Mouse (Mus musculus) embryonic facial prominence, embryonic 10.5 days (tissue): ENCODE measurements around the gene Gimap3. TPM values are rescaled to one million over a fixed set of nuclear protein-coding genes. Genes with fewer than 3 reads are reported as not detected.
A peak's percentile ranks its signal among the peaks of the same experiment; 100 is the strongest.

Experiments
- DNase-seq: peaks from one replicate; pipeline ENCODE4 v3.0.0-alpha.2; 2017; ENCODE audit warnings: low spot score
- H3K27ac ChIP-seq: fragments of 300-500 bp; sonication (generic); replicated peaks from 2 replicates; pipeline ENCODE4 v1.5.1; 2016; ENCODE audit warnings: mild to moderate bottlenecking
- H3K27me3 ChIP-seq: fragments of 300-500 bp; sonication (generic); replicated peaks from 2 replicates; pipeline ENCODE4 v1.6.1; 2016; ENCODE audit warnings: low read depth, mild to moderate bottlenecking; ENCODE audit not compliant: poor library complexity, severe bottlenecking
- H3K36me3 ChIP-seq: fragments of 300-500 bp; sonication (generic); replicated peaks from 2 replicates; pipeline ENCODE4 v1.6.1; 2016; ENCODE audit warnings: mild to moderate bottlenecking, moderate library complexity
- H3K4me1 ChIP-seq: fragments of 300-500 bp; sonication (generic); 2 replicates; pipeline ENCODE4 v1.6.1; 2016
- H3K4me3 ChIP-seq: fragments of 300-500 bp; sonication (generic); 2 replicates; pipeline ENCODE4 v1.5.1; 2016; ENCODE audit warnings: mild to moderate bottlenecking, moderate library complexity
- H3K9me3 ChIP-seq: fragments of 300-500 bp; sonication (generic); 2 replicates; pipeline ENCODE4 v1.6.1; 2016; ENCODE audit warnings: mild to moderate bottlenecking
- WGBS: fragments of 180-500 bp; shearing (Covaris S2); methylation state at CpG from one replicate; pipeline ENCODE4 v1.1.7; 2016; 5-methylcytosine and 5-hydroxymethylcytosine counted together
- polyA plus RNA-seq: library from polyadenylated mRNA; unstranded; fragments of >200 nt; fragmentation: Nextera tagmentation; extraction: Ambion mirVana; gene quantifications from 2 replicates; pipeline ENCODE4 v1.2.1, GENCODE M21; 2016

The Gimap3 gene
- polyA plus RNA-seq, 1 experiment from 2014 or later, result not detected

DNA sequence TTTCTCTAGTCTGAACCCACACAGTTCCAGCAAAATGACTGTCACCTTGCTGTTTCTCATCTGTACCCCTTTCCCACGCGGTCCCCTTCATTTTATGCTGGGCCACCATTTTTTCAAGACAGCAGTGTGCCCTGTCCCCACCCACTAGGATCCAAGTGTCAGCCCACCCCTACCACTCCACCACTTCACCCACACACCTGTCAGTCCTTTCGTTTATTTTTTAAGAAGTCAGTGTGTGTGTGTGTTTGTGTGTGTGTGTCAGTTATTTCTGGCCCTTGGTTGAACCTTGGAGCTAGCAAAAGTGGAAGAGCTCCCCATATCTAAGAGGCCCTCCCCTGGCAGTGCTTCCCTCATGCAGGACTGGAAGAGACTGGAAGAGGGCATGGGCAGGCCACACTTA is 1.7 kb downstream of the Gimap3 start:
- no peak overlapping the region for H3K4me3 ChIP-seq
- no peak overlapping the region for H3K27ac ChIP-seq
- 82% methylated on average over 3 of the region's 3 CpGs for WGBS
- DNase-seq, result no peak
- H3K27me3 ChIP-seq, result no peaks in the 10 kb centered on the region
- H3K36me3 ChIP-seq, result no peaks in the 10 kb centered on the region
- no peaks in the 10 kb centered on the region for H3K4me1 ChIP-seq
- peaks cover 8% of the 10 kb centered on the region for H3K9me3 ChIP-seq

DNA sequence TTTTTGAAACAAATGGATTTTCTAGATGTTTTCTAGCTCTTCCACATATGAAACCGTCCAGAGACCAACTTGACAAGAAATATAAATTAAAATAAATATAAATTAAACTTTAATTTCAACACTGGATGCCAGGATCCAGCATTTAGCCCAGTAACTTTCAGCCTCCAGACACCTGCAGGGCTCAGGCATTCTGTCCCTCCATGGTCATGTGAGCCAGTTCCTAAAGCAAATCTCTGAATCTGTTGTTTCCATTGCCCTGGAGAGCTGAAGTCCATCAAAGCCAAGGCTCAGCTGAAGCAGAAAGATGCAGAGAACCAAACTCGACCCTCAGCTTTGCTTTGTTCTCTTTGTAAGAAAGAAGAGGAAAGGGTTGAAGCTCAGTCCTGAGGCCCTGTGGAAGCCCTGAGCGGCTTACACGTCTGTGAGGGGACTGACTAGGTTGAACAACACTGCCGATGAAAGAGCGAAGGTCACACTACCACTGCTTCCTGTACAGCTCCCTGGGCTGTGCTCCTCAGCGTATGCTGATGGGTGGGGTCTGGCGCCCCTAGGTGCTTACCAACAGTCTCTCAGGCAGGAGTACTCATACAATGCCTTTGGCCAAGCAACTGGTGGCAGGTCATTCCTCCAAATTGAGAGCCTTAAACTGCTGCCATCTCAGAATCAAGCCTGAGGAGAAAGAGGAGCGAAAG is 2.3 kb downstream of the Gimap3 start:
- H3K9me3 ChIP-seq, result peaks cover 8% of the 10 kb centered on the region
- no peak overlapping the region for H3K4me3 ChIP-seq
- no peaks in the 10 kb centered on the region for H3K36me3 ChIP-seq
- H3K27ac ChIP-seq, result no peak overlapping the region
- 74% methylated on average over 9 of the region's 9 CpGs for WGBS
- no peak for DNase-seq
- H3K4me1 ChIP-seq, result no peaks in the 10 kb centered on the region
- H3K27me3 ChIP-seq, result no peaks in the 10 kb centered on the region

DNA sequence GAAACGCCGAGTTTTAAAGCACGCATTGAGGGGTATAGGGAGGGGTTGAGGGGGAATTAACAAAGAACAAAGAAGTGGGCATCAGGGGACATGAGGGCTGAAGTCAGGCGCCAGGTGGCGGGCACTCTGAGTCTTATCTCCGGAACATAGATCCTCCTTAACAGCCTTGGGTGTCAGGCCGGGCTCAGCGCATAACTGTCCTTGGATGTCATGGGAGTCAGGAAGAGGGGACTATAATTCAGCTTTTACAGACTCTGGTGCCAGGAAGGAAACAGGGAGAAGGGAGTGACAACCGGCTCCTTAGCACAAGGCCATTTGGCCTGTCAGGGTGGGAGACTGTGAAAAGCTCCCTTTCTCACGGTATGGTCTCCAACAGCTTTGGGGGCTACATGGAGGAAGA is 6.2 kb downstream of the Gimap3 start:
- DNase-seq, result no peak
- H3K27me3 ChIP-seq, result no peaks in the 10 kb centered on the region
- H3K4me1 ChIP-seq, result no peaks in the 10 kb centered on the region
- peaks cover 8% of the 10 kb centered on the region for H3K9me3 ChIP-seq
- WGBS, result 94% methylated on average over 10 of the region's 10 CpGs
- no peak overlapping the region for H3K4me3 ChIP-seq
- no peak overlapping the region for H3K27ac ChIP-seq
- no peaks in the 10 kb centered on the region for H3K36me3 ChIP-seq

DNA sequence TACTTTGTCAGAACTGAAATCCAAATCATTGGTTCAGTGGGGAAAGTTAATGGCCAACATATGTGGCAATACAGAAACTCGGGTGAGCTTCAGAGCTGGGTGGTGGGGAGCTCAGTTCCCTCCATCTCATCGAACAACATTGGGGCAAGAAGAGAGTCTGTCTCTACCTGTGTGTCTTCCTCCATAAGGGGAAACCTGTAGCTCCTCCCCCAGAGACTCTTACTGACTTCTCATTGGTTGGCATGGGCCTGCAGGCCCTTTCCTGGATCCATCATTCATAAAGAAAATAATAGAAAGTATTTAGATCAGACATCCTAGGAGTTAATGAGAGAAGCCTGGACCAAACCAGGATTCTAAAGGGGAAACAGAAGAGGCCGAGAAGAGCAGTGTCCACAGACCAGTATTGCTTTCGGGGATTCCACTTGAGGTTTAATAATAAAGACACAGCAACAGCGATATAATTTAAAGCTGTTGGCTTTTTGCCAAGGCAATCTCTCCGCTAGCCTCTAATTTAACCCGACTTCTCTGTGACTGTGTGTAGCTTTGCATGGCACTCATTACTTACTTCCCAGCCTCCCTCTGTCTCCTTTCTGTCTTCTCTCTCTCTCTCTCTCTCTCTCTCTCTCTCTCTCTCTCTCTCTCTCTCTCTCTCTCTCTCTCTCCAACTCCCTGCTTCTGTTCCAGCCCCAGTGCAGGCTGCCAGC is 6.9 kb downstream of the Gimap3 start:
- Histone ChIP-seq H3K27me3 (no peaks in the 10 kb centered on the region), H3K27ac (no peak overlapping the region), H3K9me3 (peaks cover 8% of the 10 kb centered on the region), H3K36me3 (no peaks in the 10 kb centered on the region), H3K4me1 (no peaks in the 10 kb centered on the region), H3K4me3 (no peak overlapping the region)
- DNase-seq, result no peak
- 86% methylated on average over 7 of the region's 7 CpGs for WGBS

DNA sequence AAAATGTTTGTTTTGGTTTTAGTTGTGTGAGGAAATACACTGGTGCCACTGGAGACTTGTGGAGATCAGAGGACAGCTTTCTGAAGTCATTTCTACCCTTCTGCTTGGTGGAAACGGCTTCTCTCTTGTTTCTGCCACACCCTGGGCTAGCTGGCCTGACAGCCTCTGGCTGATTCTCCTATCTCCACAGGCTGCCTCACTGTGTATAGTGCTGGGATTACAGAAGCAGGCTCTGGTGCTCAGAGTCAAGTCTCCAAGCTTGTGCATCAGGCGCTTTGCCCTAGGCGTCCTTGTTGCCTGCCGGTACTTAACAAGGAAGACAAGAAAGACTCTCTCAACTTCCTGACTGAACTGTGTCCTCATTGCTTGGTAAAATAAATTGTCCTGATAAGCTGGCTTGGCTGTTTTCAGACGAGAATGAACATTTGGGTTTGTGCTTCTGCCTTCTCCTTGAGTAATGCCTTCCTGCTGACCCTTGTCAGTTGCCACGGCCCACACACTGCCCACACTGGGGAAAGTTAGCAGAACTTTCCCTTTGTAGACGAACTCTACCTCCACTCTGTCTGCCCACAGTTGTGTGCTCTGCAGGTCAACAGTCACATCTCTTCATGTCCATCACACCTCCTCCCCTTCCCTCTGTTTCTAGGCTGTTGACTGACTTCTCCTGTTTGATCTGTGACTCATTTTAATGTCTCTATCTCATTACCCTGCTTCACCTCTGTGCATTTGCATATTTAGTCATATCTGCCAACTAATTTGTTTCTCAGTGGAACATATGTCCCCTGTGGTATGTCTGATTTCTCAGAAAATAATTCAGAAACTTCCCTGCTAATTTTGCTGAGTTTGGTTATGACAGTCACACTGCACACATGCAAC is 23.3 kb downstream of the Gimap3 start:
- DNase-seq, result no peak
- Histone ChIP-seq H3K27me3 (peaks cover 35% of the 10 kb centered on the region), H3K4me3 (no peak overlapping the region), H3K4me1 (peaks cover 12% of the 10 kb centered on the region), H3K9me3 (no peaks in the 10 kb centered on the region), H3K27ac (no peak overlapping the region), H3K36me3 (no peaks in the 10 kb centered on the region)
- WGBS, result 74% methylated on average over 7 of the region's 7 CpGs

DNA sequence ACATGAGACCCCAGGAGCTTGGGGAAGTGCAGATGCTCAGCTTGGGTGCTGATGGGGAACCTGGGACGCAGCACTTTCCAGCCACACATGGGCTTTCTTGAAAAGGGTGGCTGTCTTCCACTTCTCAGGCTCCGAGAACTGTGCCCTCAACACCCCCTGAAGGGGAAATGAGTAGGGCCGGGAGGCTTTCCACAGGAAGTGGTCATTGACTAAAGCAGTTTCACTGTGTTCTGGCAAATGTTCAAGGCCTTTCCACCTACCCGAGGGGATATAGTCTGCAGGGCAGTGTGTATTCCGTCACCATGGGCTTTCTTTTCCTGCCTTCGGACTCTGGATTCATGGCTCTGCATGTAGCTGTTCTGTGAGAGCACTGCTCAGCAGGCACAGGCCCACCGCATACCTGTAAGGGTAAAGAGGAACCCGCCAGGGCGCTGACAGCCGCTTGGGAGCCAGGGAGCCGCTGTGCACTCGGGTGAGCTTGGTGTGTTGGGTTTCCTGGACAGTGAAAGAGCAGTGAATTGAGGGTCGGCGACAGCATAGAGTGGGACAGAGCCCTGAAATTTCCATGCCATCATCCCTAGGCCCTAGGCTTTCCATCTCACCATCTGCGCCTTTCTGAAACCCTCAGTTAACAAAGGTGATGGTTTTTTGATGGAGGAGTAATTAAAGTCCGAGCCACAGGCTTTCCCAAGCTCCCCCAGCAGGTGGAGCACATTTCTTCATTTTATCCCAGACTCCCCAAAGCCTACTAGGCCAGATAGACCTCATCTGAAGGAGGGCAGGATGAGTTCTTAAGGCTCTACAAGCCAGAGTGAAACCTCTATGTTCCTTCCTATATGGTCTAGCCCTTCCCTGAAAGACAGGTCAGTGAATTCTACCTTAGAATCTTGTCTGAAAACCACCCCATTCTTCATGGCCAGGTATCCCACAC is 24.4 kb downstream of the Gimap3 start, which contains the start of gene Gimap5:
Gimap5 (plus strand) TSS at position 239 of the 931 bp plus-strand sequence.
- H3K27ac ChIP-seq, result no peak within 1 kb of the TSS
- WGBS, result 43% methylated on average over 16 of the region's 16 CpGs
- peak; percentile 22 for DNase-seq

DNA sequence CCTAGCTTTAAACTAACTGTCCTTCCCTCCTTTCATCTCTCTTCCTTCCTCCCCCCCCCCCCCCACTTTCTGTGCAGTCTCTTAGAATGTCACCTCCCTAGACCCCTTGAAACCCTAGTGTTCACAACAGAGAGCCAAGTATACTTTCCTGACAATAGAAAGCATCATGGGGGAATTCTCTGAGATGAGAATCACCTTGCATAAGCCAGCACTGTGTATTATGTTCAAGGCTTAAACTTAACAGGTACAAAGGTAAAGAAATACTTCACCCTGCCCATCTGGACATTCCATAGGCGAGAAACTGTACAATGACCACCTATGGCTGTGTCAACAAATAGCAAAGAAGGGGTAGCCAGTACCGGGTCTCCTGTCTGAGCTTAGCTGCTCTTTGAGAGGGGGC is 25.2 kb downstream of the Gimap3 start:
- 63% methylated on average over 2 of the region's 2 CpGs for WGBS
- H3K27me3 ChIP-seq, result peaks cover 53% of the 10 kb centered on the region
- H3K4me1 ChIP-seq, result peaks cover 24% of the 10 kb centered on the region
- no peaks in the 10 kb centered on the region for H3K9me3 ChIP-seq
- no peaks in the 10 kb centered on the region for H3K36me3 ChIP-seq
- no peak overlapping the region for H3K27ac ChIP-seq
- no peak for DNase-seq
- H3K4me3 ChIP-seq, result no peak overlapping the region

More for the DNA sequence above, 24.4 kb downstream of the Gimap3 start, which contains the start of gene Gimap5:
- peaks cover 46% of the 10 kb centered on the region for H3K27me3 ChIP-seq
- H3K4me1 ChIP-seq, result peaks cover 21% of the 10 kb centered on the region
- H3K4me3 ChIP-seq, result no peak within 1 kb of the TSS
- no peaks in the 10 kb centered on the region for H3K9me3 ChIP-seq
- H3K36me3 ChIP-seq, result no peaks in the 10 kb centered on the region

DNA sequence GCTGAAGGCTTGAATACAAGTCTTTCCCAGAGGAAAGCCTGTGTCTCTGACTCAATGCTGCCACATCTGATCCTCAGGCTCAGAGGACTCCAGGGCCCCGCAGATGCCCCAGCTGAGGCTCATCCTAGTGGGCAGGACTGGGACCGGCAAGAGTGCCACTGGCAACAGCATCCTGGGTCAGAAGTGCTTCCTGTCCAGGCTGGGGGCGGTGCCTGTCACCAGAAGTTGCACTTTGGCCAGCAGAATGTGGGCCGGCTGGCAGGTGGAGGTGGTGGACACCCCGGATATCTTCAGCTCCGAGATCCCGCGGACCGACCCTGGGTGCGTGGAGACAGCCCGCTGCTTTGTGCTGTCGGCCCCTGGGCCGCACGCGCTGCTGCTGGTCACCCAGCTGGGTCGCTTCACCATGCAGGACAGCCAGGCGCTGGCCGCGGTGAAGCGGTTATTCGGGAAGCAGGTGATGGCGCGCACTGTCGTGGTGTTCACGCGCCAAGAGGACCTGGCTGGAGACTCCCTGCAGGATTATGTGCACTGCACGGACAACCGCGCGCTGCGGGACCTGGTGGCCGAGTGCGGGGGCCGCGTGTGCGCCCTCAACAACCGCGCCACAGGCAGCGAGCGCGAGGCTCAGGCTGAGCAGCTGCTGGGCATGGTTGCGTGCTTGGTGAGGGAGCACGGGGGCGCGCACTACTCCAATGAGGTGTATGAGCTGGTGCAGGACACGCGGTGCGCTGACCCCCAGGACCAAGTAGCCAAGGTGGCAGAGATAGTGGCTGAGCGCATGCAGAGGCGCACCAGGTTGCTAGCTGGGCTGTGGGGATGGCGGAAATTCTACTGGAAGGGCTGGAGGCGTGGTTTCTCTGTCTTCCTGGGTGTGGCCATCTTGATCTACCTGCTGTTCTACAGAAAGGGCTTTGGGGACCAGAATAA is 28.0 kb downstream of the Gimap3 start:
- Histone ChIP-seq H3K27me3 (peaks cover 58% of the 10 kb centered on the region), H3K4me1 (peaks cover 24% of the 10 kb centered on the region), H3K27ac (peak overlapping the region; percentile 16), H3K4me3 (peak overlapping the region; percentile 62), H3K9me3 (no peaks in the 10 kb centered on the region), H3K36me3 (no peaks in the 10 kb centered on the region)
- WGBS, result 1% methylated on average over 52 of the region's 52 CpGs
- peak; percentile 39 for DNase-seq

DNA sequence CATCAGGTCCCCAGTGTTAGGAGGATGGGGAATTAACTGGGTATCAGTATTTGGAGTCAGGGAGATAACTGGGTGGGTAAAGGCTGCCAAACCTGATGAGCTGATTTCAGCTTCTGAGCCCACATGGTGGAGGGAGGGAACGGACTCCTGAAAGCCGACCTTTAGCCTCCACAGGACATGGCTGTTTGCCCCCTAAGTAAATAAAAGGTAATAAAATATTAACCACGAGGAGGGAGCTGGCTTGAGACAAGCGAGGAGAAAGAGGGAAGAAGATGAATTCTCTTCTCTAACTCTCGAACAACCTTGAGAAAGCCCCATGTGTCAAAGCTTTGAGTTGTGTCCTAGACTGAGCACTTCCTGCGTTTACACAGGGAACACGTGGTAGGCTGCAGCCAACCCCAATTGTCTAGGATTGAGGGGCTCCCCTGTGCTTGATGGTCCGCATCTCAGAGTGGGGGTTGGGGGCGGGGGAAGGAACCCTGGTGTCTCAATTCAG is 28.9 kb downstream of the Gimap3 start:
- no peak overlapping the region for H3K4me3 ChIP-seq

DNA sequence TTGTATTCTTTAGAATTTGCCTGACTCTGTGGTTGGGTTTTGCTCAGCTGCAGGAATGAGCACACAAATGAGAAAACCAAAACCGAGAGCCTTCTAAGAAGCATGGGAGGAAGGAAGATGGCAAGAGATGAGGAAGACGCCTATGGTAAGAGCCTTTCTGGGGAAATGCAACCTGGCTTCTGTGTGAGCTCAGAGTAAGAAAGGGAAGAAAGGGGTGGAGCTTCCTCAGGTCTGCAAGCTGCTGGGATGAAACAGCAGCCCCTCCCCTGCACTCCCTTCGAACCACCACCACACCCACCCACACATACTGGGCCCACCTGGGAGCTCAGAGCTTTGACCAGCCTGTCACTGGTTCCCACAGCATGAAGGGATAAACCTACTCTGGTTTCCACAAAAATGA is 29.4 kb downstream of the Gimap3 start:
- H3K4me3 ChIP-seq, result no peak overlapping the region
- DNase-seq, result no peak
- H3K4me1 ChIP-seq, result peaks cover 22% of the 10 kb centered on the region
- no peak overlapping the region for H3K27ac ChIP-seq
- peaks cover 58% of the 10 kb centered on the region for H3K27me3 ChIP-seq
- H3K9me3 ChIP-seq, result no peaks in the 10 kb centered on the region
- H3K36me3 ChIP-seq, result no peaks in the 10 kb centered on the region
- WGBS, result 22% methylated on average over 3 of the region's 3 CpGs

More for the DNA sequence above, 28.9 kb downstream of the Gimap3 start:
- Histone ChIP-seq H3K9me3 (no peaks in the 10 kb centered on the region), H3K4me1 (peaks cover 24% of the 10 kb centered on the region), H3K36me3 (no peaks in the 10 kb centered on the region), H3K27me3 (peaks cover 58% of the 10 kb centered on the region), H3K27ac (no peak overlapping the region)
- 34% methylated on average over 9 of the region's 9 CpGs for WGBS
- no peak for DNase-seq
